Mouse (Mus musculus): Measurements from ENCODE around the gene Tyr.
"Not testable (repeated sequence)": the region's sequence is repeated elsewhere in the genome, so short reads cannot be mapped to it uniquely, and the experiment has no call there.

Gene Tyr

GRCm38 (mm10) chr7:87493412-87493811, at the start of gene Tyr:
TSS of gene Tyr (minus strand) at chr7:87493512.
- no peak for DNase-seq (ENCODE audit: low read depth in 1 of 2, low spot score in 2 of 2)

DNA sequence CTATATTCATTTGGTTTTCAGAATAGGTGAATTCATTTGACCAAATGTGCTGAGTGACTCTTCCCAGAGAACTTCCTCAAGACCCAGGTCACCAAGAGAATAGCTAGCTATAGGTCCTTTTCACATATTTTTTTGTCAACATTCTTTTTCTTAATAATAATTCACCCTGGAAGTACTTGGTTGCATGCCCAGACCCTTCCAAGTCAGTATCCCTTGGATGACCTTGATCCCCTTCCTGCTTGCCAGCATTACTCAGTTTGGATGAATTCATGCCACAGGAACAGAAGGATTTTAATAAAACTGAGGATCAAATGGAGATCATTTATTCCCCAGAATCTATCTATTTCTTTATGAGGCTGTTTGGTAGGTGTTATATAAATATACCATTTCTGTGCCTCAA, 45.7 kb upstream of the Tyr start:
- no peak for DNase-seq (ENCODE audit: low read depth in 1 of 2, low spot score in 2 of 2)

- no peak for DNase-seq (ENCODE audit: low read depth in 1 of 2, low spot score in 2 of 2)
Measured at GRCm38 (mm10) chr7:87494124-87494682, 891 bp upstream of the Tyr start.

- DNase-seq (ENCODE audit: low read depth in 1 of 2, low spot score in 2 of 2), result no peak
Measured at GRCm38 (mm10) chr7:87488024-87488423, 5.3 kb downstream of the Tyr start.

DNA sequence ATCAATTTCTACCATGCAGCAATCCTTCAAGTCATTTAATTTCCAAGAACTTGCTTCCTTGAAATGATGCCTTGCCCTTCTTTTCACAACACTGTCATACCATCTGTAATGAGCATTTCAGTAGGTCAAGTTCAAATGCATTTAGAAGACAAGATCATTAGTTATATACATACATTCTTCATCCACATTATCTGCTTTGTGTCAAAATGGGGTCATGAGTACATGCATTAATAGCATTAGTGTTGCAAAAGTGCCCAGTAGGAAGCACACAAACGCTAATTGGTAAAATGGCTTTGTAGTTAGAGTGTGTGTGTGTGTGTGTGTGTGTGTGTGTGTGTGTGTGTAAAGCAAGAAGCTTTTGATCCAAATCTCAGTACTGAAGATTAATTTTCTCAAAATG, 80.0 kb downstream of the Tyr start:
- no peak for DNase-seq (ENCODE audit: low read depth in 1 of 2, low spot score in 2 of 2)

GRCm38 (mm10) chr7:87411373-87411772, 81.9 kb downstream of the Tyr start:
- DNase-seq (ENCODE audit: low read depth in 1 of 2, low spot score in 2 of 2), result not testable (repeated sequence)

DNA sequence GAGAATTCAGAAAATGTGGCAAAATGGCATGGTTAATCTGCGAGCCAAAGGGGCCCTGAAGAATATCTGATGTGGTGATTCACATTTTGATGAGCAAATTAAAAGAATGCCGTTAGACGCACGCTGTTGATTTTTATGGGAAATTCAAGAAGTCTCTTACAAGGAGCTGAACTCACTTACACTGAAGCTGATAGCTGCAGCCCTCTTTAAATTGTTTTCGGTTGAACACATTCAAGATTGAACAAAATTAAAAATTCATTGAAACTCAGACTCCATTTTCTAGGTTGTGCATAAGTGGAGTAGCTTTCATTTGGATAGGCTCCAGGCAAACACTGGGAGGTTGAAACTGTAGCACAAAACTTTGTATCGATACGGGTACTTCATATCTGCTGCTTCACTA, 96.3 kb downstream of the Tyr start:
- no peak for DNase-seq (ENCODE audit: low read depth in 1 of 2, low spot score in 2 of 2)

- DNase-seq (ENCODE audit: low read depth in 1 of 2, low spot score in 2 of 2), result no peak
Measured at GRCm38 (mm10) chr7:87374935-87375334, 118.4 kb downstream of the Tyr start.
